Mouse (Mus musculus) CH12.LX (cell line): Measurements from ENCODE around the gene Gapdhs. TPM values are rescaled to one million over a fixed set of nuclear protein-coding genes. Genes with fewer than 3 reads are reported as not detected.
"Not testable (repeated sequence)": the region's sequence is repeated elsewhere in the genome, so short reads cannot be mapped to it uniquely, and the experiment has no call there.

Experiments used
- DNase-seq: peaks from one replicate; pipeline ENCODE4 v3.0.0-alpha.2; 2013; ENCODE audit errors: extremely low read depth
- H3K27ac ChIP-seq: 2 replicates; pipeline ENCODE4 v1.5.1; 2012; ENCODE audit warnings: low read depth, mild to moderate bottlenecking, control low read depth, moderate library complexity; ENCODE audit not compliant: insufficient read depth
- H3K27me3 ChIP-seq: replicated peaks from 2 replicates; pipeline ENCODE3; 2012; ENCODE audit warnings: inconsistent platforms
- H3K36me3 ChIP-seq, 2 experiments: replicated peaks in 1 of 2; 2 replicates each; pipeline versions ENCODE3 to v1.6.1; 2012; ENCODE audit warnings: inconsistent platforms in 1 of 2, low read length in 1 of 2, mild to moderate bottlenecking in 1 of 2, mixed read lengths in 1 of 2, moderate library complexity in 1 of 2; ENCODE audit not compliant: control insufficient read depth in 1 of 2, insufficient read depth in 1 of 2
- H3K4me1 ChIP-seq, 2 experiments: 2 replicates each; pipeline ENCODE4 v1.6.1; 2012; ENCODE audit warnings: inconsistent platforms in 1 of 2, moderate library complexity in 1 of 2; ENCODE audit not compliant: insufficient read depth in 2 of 2, control insufficient read depth in 1 of 2
- H3K4me2 ChIP-seq: 2 replicates; pipeline ENCODE4 v1.6.1; 2012; ENCODE audit warnings: low read depth, mild to moderate bottlenecking, control low read depth; ENCODE audit not compliant: poor library complexity, insufficient read depth, severe bottlenecking
- H3K4me3 ChIP-seq, 3 experiments: fragments of 150-350 bp in 1 of 3; sonication (generic) in 1 of 3; replicated peaks in 1 of 3; 2 replicates each; pipeline versions ENCODE3 to v1.5.1; 2011 to 2012; ENCODE audit warnings: low read depth in 2 of 3, low read length in 2 of 3, mild to moderate bottlenecking in 2 of 3, moderate library complexity in 2 of 3, control low read depth in 1 of 3, improper control_type of control experiment in 1 of 3, inconsistent platforms in 1 of 3, mixed read lengths in 1 of 3; ENCODE audit not compliant: poor library complexity in 1 of 3
- H3K79me2 ChIP-seq: replicated peaks from 2 replicates; pipeline ENCODE4 v1.6.1; 2012; ENCODE audit warnings: mild to moderate bottlenecking, moderate library complexity; ENCODE audit not compliant: control insufficient read depth, poor library complexity, insufficient read depth, severe bottlenecking; ENCODE audit errors: extremely low read depth
- H3K9ac ChIP-seq: 2 replicates; pipeline ENCODE4 v1.6.1; 2012; ENCODE audit warnings: low read depth, mild to moderate bottlenecking, control low read depth, moderate library complexity; ENCODE audit not compliant: insufficient read depth
- H3K9me3 ChIP-seq: replicated peaks from 2 replicates; pipeline ENCODE3; 2012; ENCODE audit warnings: low read length, inconsistent platforms, mixed read lengths
- CHD2 ChIP-seq: IDR thresholded peaks from 2 replicates; pipeline ENCODE4 v1.6.1; 2011; ENCODE audit warnings: low read length, improper control_type of control experiment
- GABPA ChIP-seq: IDR thresholded peaks from 2 replicates; pipeline ENCODE4 v1.6.1; 2012; ENCODE audit warnings: low read depth, low read length, improper control_type of control experiment, inconsistent platforms; ENCODE audit not compliant: insufficient replicate concordance
- HCFC1 ChIP-seq: IDR thresholded peaks from 2 replicates; pipeline ENCODE4 v1.6.1; 2012; ENCODE audit warnings: low read depth, mild to moderate bottlenecking, inconsistent platforms, low read length, improper control_type of control experiment
- JUN ChIP-seq: IDR thresholded peaks from 2 replicates; pipeline ENCODE4 v1.6.1; 2011; ENCODE audit warnings: low read depth, mild to moderate bottlenecking, low read length, improper control_type of control experiment, moderate library complexity; ENCODE audit not compliant: insufficient read depth
- KAT2A ChIP-seq: IDR thresholded peaks from 2 replicates; pipeline ENCODE4 v1.6.1; 2012; ENCODE audit warnings: low read length, improper control_type of control experiment, inconsistent platforms; ENCODE audit not compliant: insufficient replicate concordance
- MAFK ChIP-seq: IDR thresholded peaks from 2 replicates; pipeline ENCODE4 v1.6.1; 2011; ENCODE audit warnings: low read length, improper control_type of control experiment; ENCODE audit not compliant: insufficient replicate concordance
- MYC ChIP-seq: IDR thresholded peaks from 2 replicates; pipeline ENCODE4 v1.6.1; 2011; ENCODE audit warnings: low read depth, mild to moderate bottlenecking, improper control_type of control experiment, low read length
- NELFE ChIP-seq: IDR thresholded peaks from 2 replicates; pipeline ENCODE4 v1.6.1; 2011; ENCODE audit warnings: low read depth, low read length, improper control_type of control experiment
- PAX5 ChIP-seq: IDR thresholded peaks from 2 replicates; pipeline ENCODE4 v1.6.1; 2012; ENCODE audit warnings: low read length, inconsistent platforms, mixed read lengths
- POLR2AphosphoS2 ChIP-seq: IDR thresholded peaks from 2 replicates; pipeline ENCODE4 v1.6.1; 2011; ENCODE audit warnings: low read depth, low read length, improper control_type of control experiment
- RCOR1 ChIP-seq: conservative IDR thresholded peaks from 2 replicates; pipeline ENCODE4 v1.6.1; 2012; ENCODE audit warnings: low read depth, mild to moderate bottlenecking, inconsistent platforms, low read length, improper control_type of control experiment
- SMC3 ChIP-seq: IDR thresholded peaks from 2 replicates; pipeline ENCODE4 v1.6.1; 2011; ENCODE audit warnings: low read depth, low read length, improper control_type of control experiment
- TBP ChIP-seq: conservative IDR thresholded peaks from 2 replicates; pipeline ENCODE4 v1.6.1; 2011; ENCODE audit warnings: low read depth, low read length, improper control_type of control experiment
- USF1 ChIP-seq: IDR thresholded peaks from 2 replicates; pipeline ENCODE4 v1.6.1; 2014; ENCODE audit warnings: low read depth, mild to moderate bottlenecking, inconsistent platforms, low read length, improper control_type of control experiment
- USF2 ChIP-seq: conservative IDR thresholded peaks from 2 replicates; pipeline ENCODE4 v1.6.1; 2011; ENCODE audit warnings: low read depth, low read length, improper control_type of control experiment
- ZKSCAN1 ChIP-seq: IDR thresholded peaks from 2 replicates; pipeline ENCODE4 v1.6.1; 2012; ENCODE audit warnings: low read depth, inconsistent platforms, low read length, improper control_type of control experiment, borderline replicate concordance
- dilution Hi-C: fragments of 300-500 bp; cut with MboI; formaldehyde crosslinking; loops from 2 replicates; pipeline ENCODE4 v1.14.3; 2020; ENCODE audit warnings: low sequenced_read_pairs; ENCODE audit not compliant: extremely low pct_unique_long_range_greater_than_20kb, extremely low pct_ligation_motif_present
- in situ Hi-C: fragments of 300-500 bp; cut with MboI; formaldehyde crosslinking; loops from 3 replicates; pipeline ENCODE4 v1.14.3; 2019; ENCODE audit warnings: low sequenced_read_pairs, low pct_ligation_motif_present, low pct_unique_long_range_greater_than_20kb, mixed read lengths
- polyA plus RNA-seq: library from polyadenylated mRNA; unstranded; fragments of >175 nt; gene quantifications from 2 replicates; pipeline ENCODE4 v1.2.1, GENCODE M21; 2012; ENCODE audit warnings: low read depth; ENCODE audit not compliant: insufficient read length
- total RNA-seq, 2 experiments: library from RNA; depleted of rRNA; stranded (reverse); fragments of 300-350 nt in 1 of 2; fragments of >200 nt in 1 of 2; gene quantifications; 2 replicates each; pipeline ENCODE4 v1.2.3; 2012 to 2014

Gapdhs gene
- total RNA-seq (2012; rRNA removed) (0.42 and 0.89 TPM in 2 replicates), total RNA-seq (2014; rRNA removed) (not detected in 2 replicates), polyA plus RNA-seq (1.7 and 2.9 TPM in 2 replicates)

DNA sequence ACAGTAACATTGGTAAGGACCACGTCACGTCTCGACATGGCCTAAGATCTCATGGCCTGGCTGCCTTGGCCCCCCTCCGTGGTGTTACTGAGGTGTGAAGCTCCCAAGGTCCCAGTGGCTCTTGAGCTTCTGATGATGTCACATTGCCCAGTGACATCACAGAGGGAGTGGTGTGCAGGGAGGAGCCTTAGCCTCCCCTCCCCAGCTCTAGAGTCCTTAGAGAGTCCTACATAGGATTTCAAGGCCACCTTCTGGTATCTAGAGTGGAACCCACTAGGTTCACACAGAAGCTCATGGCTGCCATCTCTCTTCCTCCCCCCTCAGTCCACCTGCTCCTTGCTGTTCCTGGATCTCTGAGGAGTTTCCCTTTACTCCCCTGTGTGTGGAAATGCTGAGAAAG, at the start of gene Gapdhs:
Gene Gapdhs, minus strand, starts transcription at position 65 of the 400 bp plus-strand sequence.
- H3K27ac ChIP-seq = peak within 1 kb of the TSS; percentile 79
- not testable (repeated sequence) for H3K4me3 ChIP-seq

DNA sequence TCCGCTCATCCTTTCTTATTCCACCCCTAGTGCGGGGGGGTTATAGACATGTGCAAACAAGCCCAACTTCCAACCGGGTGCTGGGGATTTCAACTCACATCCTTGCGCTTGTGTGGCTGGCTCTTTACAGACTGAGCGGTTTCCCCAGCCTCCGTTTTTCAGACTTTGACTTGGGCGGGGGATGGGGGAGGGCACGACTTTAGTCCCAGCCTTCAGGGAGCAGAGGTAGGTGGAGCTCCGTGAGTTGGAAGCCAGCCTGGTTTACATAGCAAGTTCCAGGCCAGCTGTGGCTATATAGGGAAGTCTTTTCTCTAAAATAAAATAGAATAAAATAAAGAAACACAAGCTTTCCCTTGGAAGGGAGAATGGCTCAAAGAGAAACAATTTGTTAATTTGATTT, 48.4 kb upstream of the Gapdhs start:
- H3K79me2 ChIP-seq = no peaks in the 10 kb centered on the region
- TF ChIP-seq MYC (no peak), CHD2 (0 out of 2 replicates have a peak, but pooled peaks have one; percentile 20)
- no peak overlapping the region for H3K27ac ChIP-seq
- in situ Hi-C loops = no loop called here
- dilution Hi-C loops = no loop called here
- no peak overlapping the region for H3K9ac ChIP-seq
- H3K4me1 ChIP-seq = peaks cover 0 to 17% of the 10 kb centered on the region in 2 experiments; a peak in 3 of 4 replicates
- no peaks in the 10 kb centered on the region for H3K27me3 ChIP-seq
- H3K4me2 ChIP-seq = no peak overlapping the region
- no peak overlapping the region for H3K4me3 ChIP-seq
- no peaks in the 10 kb centered on the region for H3K36me3 ChIP-seq
- H3K9me3 ChIP-seq = no peaks in the 10 kb centered on the region
- DNase-seq = no peak

More for the DNA sequence above, at the start of gene Gapdhs:
- H3K27me3 ChIP-seq, dilution Hi-C loops, H3K79me2 ChIP-seq, H3K9me3 ChIP-seq, in situ Hi-C loops, H3K9ac ChIP-seq: not testable (repeated sequence)
- peak within 1 kb of the TSS; percentile 43; the same call in 1 of the 2 replicates for H3K4me2 ChIP-seq
- peaks cover 0 to 14% of the 10 kb centered on the region in 2 experiments for H3K36me3 ChIP-seq
- H3K4me1 ChIP-seq = peaks cover 20 to 55% of the 10 kb centered on the region in 2 experiments
- peak; percentile 74 for DNase-seq

- Histone ChIP-seq H3K27ac (no peak overlapping the region), H3K4me2 (no peak overlapping the region), H3K27me3 (no peaks in the 10 kb centered on the region), H3K9ac (no peak overlapping the region), H3K36me3 (no peaks in the 10 kb centered on the region), H3K79me2 (no peaks in the 10 kb centered on the region), H3K9me3 (no peaks in the 10 kb centered on the region), H3K4me3 (no peak overlapping the region), H3K4me1 (peaks cover 0 to 20% of the 10 kb centered on the region in 2 experiments; a peak in 2 of 4 replicates)
- dilution Hi-C loops (no loop called here), in situ Hi-C loops (no loop called here)
- TF ChIP-seq NELFE (no peak), CHD2 (no peak), SMC3 (no peak), MYC (no peak), RCOR1 (no peak), HCFC1 (no peak), USF2 (no peak), JUN (no peak), PAX5 (no peak), POLR2AphosphoS2 (no peak), ZKSCAN1 (no peak), USF1 (no peak), KAT2A (no peak), TBP (no peak), MAFK (no peak), GABPA (no peak)
- DNase-seq = no peak
Measured at GRCm38 (mm10) chr7:30790141-30790540, 46.7 kb upstream of the Gapdhs start.
